Mouse (Mus musculus) ES-Bruce4 (cell line): ENCODE data around the gene Zfp664.

Experiments used
- EP300 ChIP-seq: IDR thresholded peaks from 2 replicates; pipeline ENCODE4 v1.6.1; 2011; ENCODE audit warnings: low read depth, low read length; ENCODE audit not compliant: insufficient read depth
- POLR2A ChIP-seq: IDR thresholded peaks from one replicate; pipeline ENCODE4 v1.8.1; 2011; ENCODE audit warnings: low read length; ENCODE audit not compliant: insufficient read depth

- TF ChIP-seq EP300 (no peak), POLR2A (no peak)
Observed at GRCm38 (mm10) chr5:124873096-124873495, 10.6 kb downstream of the Zfp664 start.
